Mouse (Mus musculus) T-helper 1 cell (primary cell): ENCODE measurements around the gene Stard10.

Experiments used
- in situ Hi-C: fragments of 300-600 bp; cut with MboI, MseI; formaldehyde crosslinking; loops from one replicate; pipeline ENCODE4 v1.15.1; 2025; ENCODE audit warnings: high pct_unique_total_duplicates

Stard10 gene

DNA sequence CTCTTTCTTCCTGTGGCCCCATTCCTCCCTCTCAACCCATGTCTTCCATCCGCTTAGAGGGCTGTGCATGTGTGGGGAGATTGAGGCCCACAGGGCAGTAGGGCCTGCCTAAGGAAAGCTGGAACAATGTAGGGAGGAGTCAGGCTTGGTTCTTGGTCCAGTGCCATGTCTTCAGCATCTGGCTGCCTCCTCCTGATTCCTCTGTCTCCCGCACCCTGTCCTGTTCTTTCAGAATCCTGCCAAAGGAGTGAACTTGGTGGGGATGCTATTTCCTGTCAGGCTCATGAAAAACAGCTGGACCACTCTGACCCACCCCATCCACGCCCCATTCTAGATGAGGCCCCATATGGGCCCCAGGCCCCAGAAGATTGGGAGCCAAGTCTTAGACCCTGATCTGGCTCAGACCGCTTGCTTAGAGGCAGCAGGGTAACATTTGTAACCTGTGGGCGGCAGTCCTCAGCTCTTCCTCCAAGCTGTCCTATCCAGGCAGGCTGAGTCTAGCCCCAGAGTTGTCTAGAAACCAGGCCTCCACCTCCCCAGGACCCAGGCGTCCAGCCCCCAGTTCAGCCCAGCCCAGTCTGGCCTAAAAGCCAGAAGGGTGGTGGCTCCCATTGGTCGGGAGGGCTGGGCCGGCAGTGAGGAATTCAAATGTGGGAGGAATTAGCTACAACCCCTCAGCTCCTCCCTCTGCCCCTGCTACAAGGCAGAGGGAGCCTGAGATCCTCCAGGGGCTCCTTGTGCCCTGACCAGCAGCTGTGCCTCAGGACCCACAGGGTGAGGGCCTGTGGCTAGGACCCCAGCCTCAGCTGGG is 77.0 kb downstream of the Stard10 start:
- in situ Hi-C loops: no loop called here

- in situ Hi-C loops: no loop called here
Measured at GRCm38 (mm10) chr7:101394569-101394968, 77.7 kb downstream of the Stard10 start.

GRCm38 (mm10) chr7:101395471-101395870 is 78.6 kb downstream of the Stard10 start:
- in situ Hi-C loops: no loop called here
